Mouse (Mus musculus): Measurements from ENCODE around the gene Eftud2. TPM values are rescaled to one million over a fixed set of nuclear protein-coding genes. Genes with fewer than 3 reads are reported as not detected.
A peak's percentile ranks its signal among the peaks of the same experiment; 100 is the strongest.

Eftud2 gene
- polyA plus RNA-seq, 1 experiment from 2014 or later = 255 TPM

GRCm38 (mm10) chr11:102819021-102819782, 61.6 kb downstream of the Eftud2 start, which contains the start of gene Gjc1:
TSS of gene Gjc1 (minus strand) at chr11:102819700.
- Histone ChIP-seq H3K9me3 (ENCODE audit: control insufficient read depth, low read length) (no peaks in the 10 kb centered on the region), H3K27ac (ENCODE audit: low read depth, low read length) (peak within 1 kb of the TSS; percentile 97), H3K4me3 (ENCODE audit: low read depth, low read length) (peak within 1 kb of the TSS; percentile 94), H3K9ac (ENCODE audit: low read length) (peak within 1 kb of the TSS; percentile 97), H3K36me3 (ENCODE audit: control insufficient read depth, insufficient read depth, low read length) (no peaks in the 10 kb centered on the region), H3K27me3 (ENCODE audit: control insufficient read depth, insufficient read depth, low read length) (no peaks in the 10 kb centered on the region), H3K4me1 (ENCODE audit: control insufficient read depth, insufficient read depth, low read length) (peaks cover 8% of the 10 kb centered on the region; the same call in 1 of the 2 replicates), H3K4me2 (ENCODE audit: low read depth) (peak within 1 kb of the TSS; percentile 55)
- peak; percentile 73; the same call in 1 of the 2 replicates for ATAC-seq (ENCODE audit: insufficient read depth, low FRiP score, low TSS enrichment)
- peak; percentile 83 for DNase-seq (ENCODE audit: low spot score)
- under 1% methylated on average over 66 of the region's 97 CpGs for WGBS

- H3K27ac ChIP-seq (ENCODE audit: low read depth, low read length) = peak overlapping the region; percentile 97
- peak overlapping the region; percentile 55 for H3K4me2 ChIP-seq (ENCODE audit: low read depth)
- no peaks in the 10 kb centered on the region for H3K9me3 ChIP-seq (ENCODE audit: control insufficient read depth, low read length)
- DNase-seq (ENCODE audit: low spot score) (peak; percentile 59), ATAC-seq (ENCODE audit: insufficient read depth, low FRiP score, low TSS enrichment) (peak; percentile 66)
- H3K27me3 ChIP-seq (ENCODE audit: control insufficient read depth, insufficient read depth, low read length) = no peaks in the 10 kb centered on the region
- peaks cover 8% of the 10 kb centered on the region; the same call in 1 of the 2 replicates for H3K4me1 ChIP-seq (ENCODE audit: control insufficient read depth, insufficient read depth, low read length)
- H3K9ac ChIP-seq (ENCODE audit: low read length) = peak overlapping the region; percentile 97
- WGBS = under 1% methylated on average over 71 of the region's 92 CpGs
- H3K4me3 ChIP-seq (ENCODE audit: low read depth, low read length) = peak overlapping the region; percentile 94
- H3K36me3 ChIP-seq (ENCODE audit: control insufficient read depth, insufficient read depth, low read length) = no peaks in the 10 kb centered on the region
Measured at GRCm38 (mm10) chr11:102818121-102819020, 62.4 kb downstream of the Eftud2 start.

DNA sequence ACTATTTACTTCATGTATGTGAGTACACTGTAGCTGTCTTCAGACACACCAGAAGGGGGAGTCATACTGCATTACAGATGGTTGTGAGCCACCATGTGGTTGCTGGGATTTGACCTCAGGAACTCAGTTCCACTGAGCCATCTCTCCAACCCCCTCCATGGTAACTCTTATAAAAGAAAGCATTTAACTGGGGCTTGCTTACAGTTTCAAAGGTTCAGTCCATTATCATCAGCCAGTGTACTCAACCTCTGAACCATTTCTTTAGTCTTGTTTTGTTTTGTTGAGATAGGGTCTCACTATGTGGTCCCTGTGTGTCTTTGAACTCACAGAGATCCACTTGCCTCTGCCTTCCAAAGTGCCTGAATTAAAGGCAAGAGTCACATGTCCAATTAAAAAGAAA, 65.9 kb downstream of the Eftud2 start:
- Histone ChIP-seq H3K9ac (ENCODE audit: low read length) (no peak overlapping the region), H3K4me1 (ENCODE audit: control insufficient read depth, insufficient read depth, low read length) (peaks cover 8% of the 10 kb centered on the region; the same call in 1 of the 2 replicates), H3K36me3 (ENCODE audit: control insufficient read depth, insufficient read depth, low read length) (no peaks in the 10 kb centered on the region), H3K27me3 (ENCODE audit: control insufficient read depth, insufficient read depth, low read length) (no peaks in the 10 kb centered on the region), H3K27ac (ENCODE audit: low read depth, low read length) (no peak overlapping the region), H3K4me2 (ENCODE audit: low read depth) (no peak overlapping the region), H3K9me3 (ENCODE audit: control insufficient read depth, low read length) (no peaks in the 10 kb centered on the region), H3K4me3 (ENCODE audit: low read depth, low read length) (no peak overlapping the region)
- ATAC-seq (ENCODE audit: insufficient read depth, low FRiP score, low TSS enrichment) = no peak
- DNase-seq (ENCODE audit: low spot score) = no peak

- 52% methylated on average over 4 of the region's 4 CpGs for WGBS
- Histone ChIP-seq H3K27ac (ENCODE audit: low read depth, low read length) (no peak overlapping the region), H3K27me3 (ENCODE audit: control insufficient read depth, insufficient read depth, low read length) (no peaks in the 10 kb centered on the region), H3K36me3 (ENCODE audit: control insufficient read depth, insufficient read depth, low read length) (no peaks in the 10 kb centered on the region), H3K4me1 (ENCODE audit: control insufficient read depth, insufficient read depth, low read length) (no peaks in the 10 kb centered on the region; the same call in 1 of the 2 replicates), H3K4me2 (ENCODE audit: low read depth) (no peak overlapping the region), H3K9ac (ENCODE audit: low read length) (no peak overlapping the region), H3K4me3 (ENCODE audit: low read depth, low read length) (no peak overlapping the region), H3K9me3 (ENCODE audit: control insufficient read depth, low read length) (no peaks in the 10 kb centered on the region)
- no peak for ATAC-seq (ENCODE audit: insufficient read depth, low FRiP score, low TSS enrichment)
- no peak for DNase-seq (ENCODE audit: low spot score)
Measured at GRCm38 (mm10) chr11:102810721-102811485, 69.9 kb downstream of the Eftud2 start.

- DNase-seq (ENCODE audit: low spot score) (no peak), ATAC-seq (ENCODE audit: insufficient read depth, low FRiP score, low TSS enrichment) (no peak)
- no peak overlapping the region for H3K4me3 ChIP-seq (ENCODE audit: low read depth, low read length)
- H3K27me3 ChIP-seq (ENCODE audit: control insufficient read depth, insufficient read depth, low read length) = no peaks in the 10 kb centered on the region
- 85% methylated on average over 5 of the region's 5 CpGs for WGBS
- H3K36me3 ChIP-seq (ENCODE audit: control insufficient read depth, insufficient read depth, low read length) = peaks cover 5% of the 10 kb centered on the region; the same call in 1 of the 2 replicates
- no peak overlapping the region for H3K4me2 ChIP-seq (ENCODE audit: low read depth)
- no peak overlapping the region for H3K27ac ChIP-seq (ENCODE audit: low read depth, low read length)
- H3K9ac ChIP-seq (ENCODE audit: low read length) = no peak overlapping the region
- no peaks in the 10 kb centered on the region for H3K4me1 ChIP-seq (ENCODE audit: control insufficient read depth, insufficient read depth, low read length)
- no peaks in the 10 kb centered on the region for H3K9me3 ChIP-seq (ENCODE audit: control insufficient read depth, low read length)
Measured at GRCm38 (mm10) chr11:102808246-102808645, 72.5 kb downstream of the Eftud2 start.

- ATAC-seq (ENCODE audit: insufficient read depth, low FRiP score, low TSS enrichment) = no peak
Measured at GRCm38 (mm10) chr11:102803453-102803852, 77.3 kb downstream of the Eftud2 start.

DNA sequence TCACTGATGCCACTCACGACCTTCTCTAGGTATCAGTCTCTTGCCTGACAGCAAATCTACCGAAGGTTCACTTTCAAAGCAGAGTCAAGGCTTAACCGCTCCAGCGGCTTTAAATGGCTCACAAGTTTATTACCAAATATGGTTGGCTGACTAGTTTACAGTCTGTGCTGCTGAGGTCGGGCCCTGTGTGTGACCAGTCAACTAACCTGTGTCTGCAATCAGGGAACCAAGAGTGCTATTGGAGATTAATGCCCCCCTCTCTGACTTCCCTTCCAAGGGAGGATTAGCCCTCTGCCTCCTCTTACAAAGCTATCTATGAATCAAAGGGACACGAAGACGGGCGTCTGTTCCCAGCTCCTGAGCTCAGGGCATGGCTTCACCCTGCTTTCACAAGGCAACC, 86.6 kb downstream of the Eftud2 start:
- Histone ChIP-seq H3K27ac (ENCODE audit: low read depth, low read length) (no peak overlapping the region), H3K36me3 (ENCODE audit: control insufficient read depth, insufficient read depth, low read length) (0 out of 2 replicates have a peak, but pooled peaks cover 3% of the 10 kb centered on the region), H3K9me3 (ENCODE audit: control insufficient read depth, low read length) (no peaks in the 10 kb centered on the region), H3K27me3 (ENCODE audit: control insufficient read depth, insufficient read depth, low read length) (no peaks in the 10 kb centered on the region), H3K4me1 (ENCODE audit: control insufficient read depth, insufficient read depth, low read length) (no peaks in the 10 kb centered on the region), H3K9ac (ENCODE audit: low read length) (no peak overlapping the region), H3K4me3 (ENCODE audit: low read depth, low read length) (no peak overlapping the region), H3K4me2 (ENCODE audit: low read depth) (no peak overlapping the region)
- ATAC-seq (ENCODE audit: insufficient read depth, low FRiP score, low TSS enrichment) = no peak
- 76% methylated on average over 8 of the region's 8 CpGs for WGBS
- DNase-seq (ENCODE audit: low spot score) = no peak

More at GRCm38 (mm10) chr11:102803453-102803852, 77.3 kb downstream of the Eftud2 start:
- WGBS = 86% methylated on average over 5 of the region's 5 CpGs
- no peak overlapping the region for H3K9ac ChIP-seq (ENCODE audit: low read length)
- no peak overlapping the region for H3K27ac ChIP-seq (ENCODE audit: low read depth, low read length)
- no peaks in the 10 kb centered on the region for H3K4me1 ChIP-seq (ENCODE audit: control insufficient read depth, insufficient read depth, low read length)
- no peak overlapping the region for H3K4me3 ChIP-seq (ENCODE audit: low read depth, low read length)
- peaks cover 19% of the 10 kb centered on the region for H3K36me3 ChIP-seq (ENCODE audit: control insufficient read depth, insufficient read depth, low read length)
- H3K4me2 ChIP-seq (ENCODE audit: low read depth) = no peak overlapping the region
- no peak for DNase-seq (ENCODE audit: low spot score)
- no peaks in the 10 kb centered on the region for H3K27me3 ChIP-seq (ENCODE audit: control insufficient read depth, insufficient read depth, low read length)
- H3K9me3 ChIP-seq (ENCODE audit: control insufficient read depth, low read length) = no peaks in the 10 kb centered on the region

All from neural tube, embryonic 11.5 days (tissue).